Mouse (Mus musculus) hindbrain, embryonic 14.5 days (tissue): Measurements from ENCODE around the gene Tex101. TPM values are rescaled to one million over a fixed set of nuclear protein-coding genes. Genes with fewer than 3 reads are reported as not detected.
"Not testable (repeated sequence)": the region's sequence is repeated elsewhere in the genome, so short reads cannot be mapped to it uniquely, and the experiment has no call there.

Experiments
- ATAC-seq: fragments of 200-750 bp; cut with Nextera tagmentation; 2 replicates; pipeline ENCODE4 v1.8.0; 2017; ENCODE audit warnings: moderate number of reproducible peaks, mild to moderate bottlenecking, moderate TSS enrichment, moderate library complexity; ENCODE audit not compliant: low FRiP score
- DNase-seq: peaks from one replicate; pipeline ENCODE4 v3.0.0-alpha.2; 2015; ENCODE audit warnings: low spot score
- H3K27ac ChIP-seq: fragments of 300-500 bp; sonication (generic); 2 replicates; pipeline ENCODE4 v1.5.1; 2014; ENCODE audit warnings: mild to moderate bottlenecking, moderate library complexity
- H3K27me3 ChIP-seq: fragments of 300-500 bp; sonication (generic); 2 replicates; pipeline ENCODE4 v1.6.1; 2014; ENCODE audit warnings: mild to moderate bottlenecking, low read length, mixed read lengths; ENCODE audit not compliant: control insufficient read depth, insufficient read depth
- H3K36me3 ChIP-seq: fragments of 300-500 bp; sonication (generic); replicated peaks from 2 replicates; pipeline ENCODE4 v1.6.1; 2014; ENCODE audit not compliant: control insufficient read depth, insufficient read depth
- H3K4me1 ChIP-seq: fragments of 300-500 bp; sonication (generic); replicated peaks from 2 replicates; pipeline ENCODE4 v1.6.1; 2014; ENCODE audit warnings: antibody characterized with exemption, low read length, mixed read lengths; ENCODE audit not compliant: control insufficient read depth, insufficient read depth
- H3K4me2 ChIP-seq: fragments of 300-500 bp; sonication (generic); replicated peaks from 2 replicates; pipeline ENCODE4 v1.6.1; 2014; ENCODE audit warnings: mild to moderate bottlenecking, moderate library complexity
- H3K4me3 ChIP-seq: fragments of 300-500 bp; sonication (generic); replicated peaks from 2 replicates; pipeline ENCODE4 v1.5.1; 2014; ENCODE audit warnings: mild to moderate bottlenecking, low read length
- H3K9ac ChIP-seq: fragments of 300-500 bp; sonication (generic); 2 replicates; pipeline ENCODE4 v1.6.1; 2014
- H3K9me3 ChIP-seq: fragments of 300-500 bp; sonication (generic); 2 replicates; pipeline ENCODE4 v1.6.1; 2016; ENCODE audit warnings: low read length; ENCODE audit not compliant: control insufficient read depth
- WGBS: fragments of 180-500 bp; shearing (Covaris S2); extraction: QIAGEN DNeasy Blood & Tissue Kit; methylation state at CpG from one replicate; pipeline ENCODE4 v1.1.7; 2014; 5-methylcytosine and 5-hydroxymethylcytosine counted together
- polyA plus RNA-seq: library from polyadenylated mRNA; unstranded; fragments of >200 nt; fragmentation: Nextera tagmentation; extraction: Ambion mirVana; gene quantifications from 2 replicates; pipeline ENCODE4 v1.2.1, GENCODE M21; 2014

The Tex101 gene
- polyA plus RNA-seq, 1 experiment from 2014 or later = not detected

- H3K27me3 ChIP-seq = no peaks in the 10 kb centered on the region
- ATAC-seq (no peak), DNase-seq (no peak)
- H3K36me3 ChIP-seq = no peaks in the 10 kb centered on the region
- no peak overlapping the region for H3K4me2 ChIP-seq
- WGBS = 82% methylated on average over 3 of the region's 3 CpGs
- H3K9me3 ChIP-seq = no peaks in the 10 kb centered on the region
- no peak overlapping the region for H3K9ac ChIP-seq
- no peak overlapping the region for H3K27ac ChIP-seq
- H3K4me3 ChIP-seq = no peak overlapping the region
- no peaks in the 10 kb centered on the region for H3K4me1 ChIP-seq
Measured at GRCm38 (mm10) chr7:24621193-24621592, 55.3 kb downstream of the Tex101 start.

- WGBS = 53% methylated on average over 13 of the region's 13 CpGs
- no peaks in the 10 kb centered on the region for H3K36me3 ChIP-seq
- no peaks in the 10 kb centered on the region for H3K9me3 ChIP-seq
Measured at GRCm38 (mm10) chr7:24619671-24620397, 56.6 kb downstream of the Tex101 start.

GRCm38 (mm10) chr7:24618374-24618773 lies 58.1 kb downstream of the Tex101 start:
- not testable (repeated sequence) for H3K27me3 ChIP-seq, H3K36me3 ChIP-seq, DNase-seq, H3K4me3 ChIP-seq, H3K4me2 ChIP-seq, ATAC-seq, H3K27ac ChIP-seq, H3K4me1 ChIP-seq, H3K9me3 ChIP-seq, H3K9ac ChIP-seq
- WGBS = 92% methylated on average over 8 of the region's 8 CpGs

More at GRCm38 (mm10) chr7:24619671-24620397, 56.6 kb downstream of the Tex101 start:
- Histone ChIP-seq H3K27ac (no peak overlapping the region), H3K9ac (no peak overlapping the region), H3K4me3 (no peak overlapping the region), H3K4me1 (no peaks in the 10 kb centered on the region), H3K4me2 (no peak overlapping the region), H3K27me3 (no peaks in the 10 kb centered on the region)
- DNase-seq (no peak), ATAC-seq (no peak)

Other genes starting within 250 kb of the Tex101 start
- not detected in 2 replicates for gene Irgc1, start 224.4 kb downstream of the Tex101 start, polyA plus RNA-seq
- gene Plaur, start 214.2 kb downstream of the Tex101 start, polyA plus RNA-seq = 1.6 and 1.9 TPM in 2 replicates
- gene Cadm4, start 194.7 kb downstream of the Tex101 start, polyA plus RNA-seq = 22.7 and 28.3 TPM in 2 replicates
- gene Zfp428, start 169.7 kb downstream of the Tex101 start, polyA plus RNA-seq = 181 and 201 TPM in 2 replicates
- 0.65 and 0.98 TPM in 2 replicates for gene AC161166.1, start 164.2 kb downstream of the Tex101 start, polyA plus RNA-seq
- gene Irgq, start 146.0 kb downstream of the Tex101 start, polyA plus RNA-seq = 28.0 and 33.5 TPM in 2 replicates
- gene Pinlyp, start 130.6 kb downstream of the Tex101 start, polyA plus RNA-seq = not detected in 2 replicates
- 47.4 and 52.3 TPM in 2 replicates for gene Xrcc1, start 130.4 kb downstream of the Tex101 start, polyA plus RNA-seq
- gene Ethe1, start 89.1 kb downstream of the Tex101 start, polyA plus RNA-seq = 25.8 and 26.4 TPM in 2 replicates
- gene Zfp575, start 89.0 kb downstream of the Tex101 start, polyA plus RNA-seq = 10.3 and 11.4 TPM in 2 replicates
- gene Phldb3, start 65.9 kb downstream of the Tex101 start, polyA plus RNA-seq = not detected in 2 replicates
- gene Lypd3, start 40.1 kb downstream of the Tex101 start, polyA plus RNA-seq = 0.27 and 0.29 TPM in 2 replicates
- not detected in 2 replicates for gene BC049730, start 32.6 kb upstream of the Tex101 start, polyA plus RNA-seq
- gene Gm4763, start 50.2 kb upstream of the Tex101 start, polyA plus RNA-seq = not detected in 2 replicates
- 0.11 and 0.35 TPM in 2 replicates for gene Cd177, start 83.6 kb upstream of the Tex101 start, polyA plus RNA-seq
- gene Ceacam10, start 100.5 kb upstream of the Tex101 start, polyA plus RNA-seq = 0.41 TPM in 1 of 2 replicates, not detected in the other
- 36.2 and 37.5 TPM in 2 replicates for gene Gm9844, start 185.5 kb upstream of the Tex101 start, polyA plus RNA-seq
- gene Lypd4, start 193.3 kb upstream of the Tex101 start, polyA plus RNA-seq = 0.27 TPM in 1 of 2 replicates, not detected in the other
- gene Dmrtc2, start 193.4 kb upstream of the Tex101 start, polyA plus RNA-seq = 0.16 and 0.17 TPM in 2 replicates
- 1,197 and 1,586 TPM in 2 replicates for gene Rps19, start 207.7 kb upstream of the Tex101 start, polyA plus RNA-seq
- gene Cd79a, start 220.7 kb upstream of the Tex101 start, polyA plus RNA-seq = 0.13 and 0.33 TPM in 2 replicates
- 58.4 and 58.6 TPM in 2 replicates for gene Arhgef1, start 226.2 kb upstream of the Tex101 start, polyA plus RNA-seq